Mouse (Mus musculus): Measurements from ENCODE around the gene Asb13. TPM values are rescaled to one million over a fixed set of nuclear protein-coding genes. Genes with fewer than 3 reads are reported as not detected.

Gene Asb13
- total and polyA plus RNA-seq, 3 experiments: 2.6 to 6.0 TPM; not detected in 1

DNA sequence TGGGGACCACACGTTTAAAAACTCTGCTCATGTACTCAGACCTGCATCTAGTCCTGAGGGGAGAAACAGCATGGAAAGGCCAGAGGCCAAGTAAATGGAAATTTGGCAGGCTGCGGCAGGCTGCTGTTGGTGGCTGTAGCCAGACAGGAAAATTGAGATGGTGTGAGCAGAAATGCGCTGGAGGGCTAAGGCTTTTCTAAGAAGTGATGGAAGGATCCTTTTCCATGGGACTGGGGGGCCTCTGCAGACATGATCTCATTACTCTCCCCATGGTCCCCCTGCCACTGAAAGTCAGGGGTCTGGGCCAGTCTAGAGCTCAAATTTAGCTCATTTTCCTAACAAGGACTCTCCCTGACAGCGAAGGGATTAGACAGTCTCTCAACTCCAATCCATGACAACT lies 39.8 kb downstream of the Asb13 start:
- no peak overlapping the region for H3K27ac ChIP-seq (ENCODE audit: control insufficient read depth, low read depth, low read length)
- no peak for DNase-seq (ENCODE audit: low read depth, low spot score)
- no peak for TF ChIP-seq CTCF (IDR thresholded peaks at IDR 0.05 in 2 of 3, conservative IDR thresholded peaks at IDR 0.05 in 1 of 3; ENCODE audit: control insufficient read depth in 1 of 3, insufficient read depth in 1 of 3, low read depth in 2 of 3, low read length in 3 of 3, poor library complexity in 1 of 3, severe bottlenecking in 1 of 3)
- no peak for TF ChIP-seq MXI1 (IDR thresholded peaks at IDR 0.05; ENCODE audit: low read depth, low read length)
- TF ChIP-seq GATA1 (IDR thresholded peaks at IDR 0.05; ENCODE audit: low read depth, low read length): no peak
- TF ChIP-seq MAX (IDR thresholded peaks at IDR 0.05; ENCODE audit: low read length): no peak
- no peak for TF ChIP-seq MAFK (IDR thresholded peaks at IDR 0.05; ENCODE audit: borderline replicate concordance, low read depth, low read length)
- no peak for TF ChIP-seq CHD2 (IDR thresholded peaks at IDR 0.05; ENCODE audit: low read length)
- no peak for TF ChIP-seq E2F4 (IDR thresholded peaks at IDR 0.05; ENCODE audit: borderline replicate concordance, low read depth, low read length)
- TF ChIP-seq POLR2AphosphoS5 (IDR thresholded peaks at IDR 0.05; ENCODE audit: borderline replicate concordance, low read depth, low read length): no peak
- no peak for TF ChIP-seq ELF1 (IDR thresholded peaks at IDR 0.05; ENCODE audit: low read depth, low read length)
- H3K27me3 ChIP-seq (ENCODE audit: control insufficient read depth in 1 of 2, insufficient read depth in 2 of 2, low read length in 2 of 2): peaks cover 0 to 8% of the 10 kb centered on the region in 2 experiments
- no peaks in the 10 kb centered on the region for H3K36me3 ChIP-seq (ENCODE audit: control insufficient read depth in 1 of 2, insufficient read depth in 2 of 2, low read length in 2 of 2)
- no peak overlapping the region for H3K4me3 ChIP-seq (ENCODE audit: control insufficient read depth in 1 of 2, insufficient read depth in 1 of 2, low read depth in 2 of 2, low read length in 2 of 2)
- no peaks in the 10 kb centered on the region for H3K79me2 ChIP-seq (ENCODE audit: control insufficient read depth, insufficient read depth, low read length, poor library complexity)
- no peaks in the 10 kb centered on the region for H3K4me1 ChIP-seq (ENCODE audit: control insufficient read depth in 1 of 2, insufficient read depth in 2 of 2, low read length in 2 of 2)
- no peaks in the 10 kb centered on the region for H3K9me3 ChIP-seq (replicated peaks; ENCODE audit: insufficient read depth, low read length)
- H3K9ac ChIP-seq (ENCODE audit: control insufficient read depth, low read depth, low read length, poor library complexity, severe bottlenecking): no peak overlapping the region

GRCm38 (mm10) chr13:3675855-3676254 lies 42.0 kb downstream of the Asb13 start:
- Histone ChIP-seq H3K27ac (ENCODE audit: control insufficient read depth, low read depth, low read length) (no peak overlapping the region), H3K36me3 (ENCODE audit: control insufficient read depth in 1 of 2, insufficient read depth in 2 of 2, low read length in 2 of 2) (no peaks in the 10 kb centered on the region), H3K4me1 (ENCODE audit: control insufficient read depth in 1 of 2, insufficient read depth in 2 of 2, low read length in 2 of 2) (no peaks in the 10 kb centered on the region), H3K79me2 (ENCODE audit: control insufficient read depth, insufficient read depth, low read length, poor library complexity) (no peaks in the 10 kb centered on the region), H3K27me3 (ENCODE audit: control insufficient read depth in 1 of 2, insufficient read depth in 2 of 2, low read length in 2 of 2) (peaks cover 0 to 8% of the 10 kb centered on the region in 2 experiments), H3K9ac (ENCODE audit: control insufficient read depth, low read depth, low read length, poor library complexity, severe bottlenecking) (no peak overlapping the region), H3K9me3 (replicated peaks; ENCODE audit: insufficient read depth, low read length) (no peaks in the 10 kb centered on the region), H3K4me3 (ENCODE audit: control insufficient read depth in 1 of 2, insufficient read depth in 1 of 2, low read depth in 2 of 2, low read length in 2 of 2) (no peak overlapping the region)
- no peak for TF ChIP-seq ZMIZ1 (IDR thresholded peaks at IDR 0.05; ENCODE audit: low read depth, low read length)
- TF ChIP-seq ZNF384 (IDR thresholded peaks at IDR 0.05; ENCODE audit: low read depth, low read length): no peak
- no peak for TF ChIP-seq BHLHE40 (IDR thresholded peaks at IDR 0.05; ENCODE audit: borderline replicate concordance, low read depth, low read length)
- TF ChIP-seq CHD1 (IDR thresholded peaks at IDR 0.05; ENCODE audit: low read depth, low read length): no peak
- no peak for TF ChIP-seq RCOR1 (IDR thresholded peaks at IDR 0.05; ENCODE audit: low read depth, low read length)
- TF ChIP-seq MXI1 (IDR thresholded peaks at IDR 0.05; ENCODE audit: low read depth, low read length): no peak
- no peak for DNase-seq (ENCODE audit: low read depth, low spot score)

DNA sequence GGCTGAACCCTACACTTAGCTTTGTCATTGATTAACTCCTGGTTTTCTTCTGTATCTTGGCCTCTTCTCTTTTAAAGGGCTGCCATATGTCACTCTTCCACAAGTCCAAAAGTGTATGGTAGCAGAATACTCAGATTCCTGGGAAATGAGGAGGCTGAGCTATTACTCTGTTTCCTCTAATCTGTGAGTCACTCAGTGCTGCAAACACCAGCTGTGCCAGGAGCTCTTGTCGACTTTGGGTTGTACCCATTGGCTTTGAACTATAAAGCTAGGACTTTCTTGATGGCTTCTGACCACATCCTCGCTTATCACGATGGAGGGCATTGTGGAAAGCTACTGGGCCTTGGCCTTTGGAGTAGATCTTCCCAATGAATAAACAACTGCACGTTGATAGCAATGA lies 45.3 kb downstream of the Asb13 start:
- Histone ChIP-seq H3K4me3 (ENCODE audit: control insufficient read depth in 1 of 2, insufficient read depth in 1 of 2, low read depth in 2 of 2, low read length in 2 of 2) (no peak overlapping the region), H3K9ac (ENCODE audit: control insufficient read depth, low read depth, low read length, poor library complexity, severe bottlenecking) (no peak overlapping the region), H3K27me3 (ENCODE audit: control insufficient read depth in 1 of 2, insufficient read depth in 2 of 2, low read length in 2 of 2) (peaks cover 0 to 5% of the 10 kb centered on the region in 2 experiments), H3K36me3 (ENCODE audit: control insufficient read depth in 1 of 2, insufficient read depth in 2 of 2, low read length in 2 of 2) (no peaks in the 10 kb centered on the region), H3K9me3 (replicated peaks; ENCODE audit: insufficient read depth, low read length) (no peaks in the 10 kb centered on the region), H3K27ac (ENCODE audit: control insufficient read depth, low read depth, low read length) (no peak overlapping the region), H3K79me2 (ENCODE audit: control insufficient read depth, insufficient read depth, low read length, poor library complexity) (no peaks in the 10 kb centered on the region), H3K4me1 (ENCODE audit: control insufficient read depth in 1 of 2, insufficient read depth in 2 of 2, low read length in 2 of 2) (no peaks in the 10 kb centered on the region)
- TF ChIP-seq UBTF (IDR thresholded peaks at IDR 0.05; ENCODE audit: borderline replicate concordance, insufficient read depth, low read depth, low read length) (no peak), SMC3 (IDR thresholded peaks at IDR 0.05; ENCODE audit: low read depth, low read length) (no peak), HCFC1 (IDR thresholded peaks at IDR 0.05; ENCODE audit: low read depth, low read length) (no peak), ZMIZ1 (IDR thresholded peaks at IDR 0.05; ENCODE audit: low read depth, low read length) (no peak), USF2 (IDR thresholded peaks at IDR 0.05; ENCODE audit: borderline replicate concordance in 1 of 2, insufficient read depth in 1 of 2, low read depth in 1 of 2, low read length in 2 of 2) (no peak)
- no peak for DNase-seq (ENCODE audit: low read depth, low spot score)

All from MEL (cell line).